Mouse (Mus musculus) liver, embryonic 15.5 days (tissue): ENCODE measurements around the gene Pttg1. TPM values are rescaled to one million over a fixed set of nuclear protein-coding genes. Genes with fewer than 3 reads are reported as not detected.

Experiments
- ATAC-seq: fragments of 200-750 bp; cut with Nextera tagmentation; 2 replicates; pipeline ENCODE4 v1.8.0; 2017; ENCODE audit warnings: moderate number of reproducible peaks, mild to moderate bottlenecking, moderate library complexity; ENCODE audit not compliant: insufficient read depth
- H3K27ac ChIP-seq: fragments of 300-500 bp; sonication (generic); replicated peaks from 2 replicates; pipeline ENCODE4 v1.5.1; 2015; ENCODE audit warnings: mild to moderate bottlenecking, inconsistent platforms
- H3K27me3 ChIP-seq: fragments of 300-500 bp; sonication (generic); 2 replicates; pipeline ENCODE4 v1.6.1; 2015; ENCODE audit warnings: mild to moderate bottlenecking, inconsistent platforms
- H3K36me3 ChIP-seq: fragments of 300-500 bp; sonication (generic); replicated peaks from 2 replicates; pipeline ENCODE4 v1.6.1; 2015; ENCODE audit warnings: moderate library complexity, mild to moderate bottlenecking, inconsistent platforms
- H3K4me1 ChIP-seq: fragments of 300-500 bp; sonication (generic); replicated peaks from 2 replicates; pipeline ENCODE4 v1.6.1; 2015; ENCODE audit warnings: inconsistent platforms
- H3K4me2 ChIP-seq: fragments of 300-500 bp; sonication (generic); 2 replicates; pipeline ENCODE4 v1.6.1; 2015; ENCODE audit warnings: moderate library complexity, mild to moderate bottlenecking, inconsistent platforms
- H3K4me3 ChIP-seq: fragments of 300-500 bp; sonication (generic); replicated peaks from 2 replicates; pipeline ENCODE4 v1.5.1; 2015; ENCODE audit warnings: mild to moderate bottlenecking, inconsistent platforms
- H3K9ac ChIP-seq: fragments of 300-500 bp; sonication (generic); 2 replicates; pipeline ENCODE4 v1.6.1; 2015; ENCODE audit warnings: moderate library complexity, mild to moderate bottlenecking, inconsistent platforms
- H3K9me3 ChIP-seq: fragments of 300-500 bp; sonication (generic); replicated peaks from 2 replicates; pipeline ENCODE4 v1.6.1; 2016; ENCODE audit warnings: inconsistent platforms
- WGBS: fragments of 180-500 bp; shearing (Covaris S2); methylation state at CpG from one replicate; pipeline ENCODE4 v1.1.7; 2015; ENCODE audit warnings: mixed read lengths; ENCODE audit not compliant: insufficient replicate concordance; 5-methylcytosine and 5-hydroxymethylcytosine counted together
- polyA plus RNA-seq: library from polyadenylated mRNA; unstranded; fragments of >200 nt; fragmentation: Nextera tagmentation; extraction: Ambion mirVana; gene quantifications from 2 replicates; pipeline ENCODE4 v1.2.1, GENCODE M21; 2015

Gene Pttg1
- polyA plus RNA-seq, 1 experiment from 2014 or later = 42.7 TPM

GRCm38 (mm10) chr11:43443183-43443582, 17.1 kb upstream of the Pttg1 start:
- Histone ChIP-seq H3K4me2 (no peak overlapping the region), H3K4me3 (no peak overlapping the region), H3K27me3 (no peaks in the 10 kb centered on the region), H3K36me3 (peaks cover 91% of the 10 kb centered on the region), H3K9me3 (no peaks in the 10 kb centered on the region), H3K9ac (no peak overlapping the region), H3K4me1 (no peaks in the 10 kb centered on the region), H3K27ac (no peak overlapping the region)
- ATAC-seq = no peak
- WGBS = 89% methylated on average over 13 of the region's 13 CpGs

GRCm38 (mm10) chr11:43441121-43441520, 15.1 kb upstream of the Pttg1 start:
- peaks cover 88% of the 10 kb centered on the region for H3K36me3 ChIP-seq
- H3K27me3 ChIP-seq = no peaks in the 10 kb centered on the region
- no peaks in the 10 kb centered on the region for H3K9me3 ChIP-seq
- ATAC-seq = no peak
- no peak overlapping the region for H3K4me3 ChIP-seq
- no peak overlapping the region for H3K4me2 ChIP-seq
- 87% methylated on average over 10 of the region's 10 CpGs for WGBS
- no peak overlapping the region for H3K27ac ChIP-seq
- no peaks in the 10 kb centered on the region for H3K4me1 ChIP-seq
- H3K9ac ChIP-seq = no peak overlapping the region

DNA sequence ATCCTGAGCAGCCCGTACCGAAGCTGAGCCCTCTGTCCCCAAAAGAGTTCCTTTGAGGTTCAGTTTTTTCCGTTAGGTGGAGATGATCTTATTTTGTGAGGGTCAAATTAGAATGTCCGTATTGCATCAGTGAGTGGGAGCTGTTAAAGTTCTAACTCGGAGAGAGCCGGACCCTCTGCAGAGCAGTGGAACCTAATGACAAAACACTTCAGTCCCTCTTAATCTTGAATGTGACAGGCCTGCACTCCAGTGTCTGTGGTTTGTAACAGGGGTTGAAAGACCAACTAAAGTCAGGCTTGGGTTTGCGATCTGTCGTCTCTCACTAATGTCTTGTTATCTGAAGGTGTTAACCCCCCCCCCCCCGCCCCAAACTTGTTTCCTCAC, 8.0 kb upstream of the Pttg1 start:
- peak overlapping the region; percentile 90 for H3K4me3 ChIP-seq
- 3% methylated on average over 9 of the region's 9 CpGs for WGBS
- no peaks in the 10 kb centered on the region for H3K9me3 ChIP-seq
- H3K4me1 ChIP-seq = peaks cover 18% of the 10 kb centered on the region
- peak overlapping the region; percentile 75 for H3K4me2 ChIP-seq
- peak overlapping the region; percentile 69; the same call in 1 of the 2 replicates for H3K27ac ChIP-seq
- no peaks in the 10 kb centered on the region for H3K27me3 ChIP-seq
- peak overlapping the region; percentile 74 for H3K9ac ChIP-seq
- ATAC-seq = peak; percentile 26
- peaks cover 18% of the 10 kb centered on the region for H3K36me3 ChIP-seq

DNA sequence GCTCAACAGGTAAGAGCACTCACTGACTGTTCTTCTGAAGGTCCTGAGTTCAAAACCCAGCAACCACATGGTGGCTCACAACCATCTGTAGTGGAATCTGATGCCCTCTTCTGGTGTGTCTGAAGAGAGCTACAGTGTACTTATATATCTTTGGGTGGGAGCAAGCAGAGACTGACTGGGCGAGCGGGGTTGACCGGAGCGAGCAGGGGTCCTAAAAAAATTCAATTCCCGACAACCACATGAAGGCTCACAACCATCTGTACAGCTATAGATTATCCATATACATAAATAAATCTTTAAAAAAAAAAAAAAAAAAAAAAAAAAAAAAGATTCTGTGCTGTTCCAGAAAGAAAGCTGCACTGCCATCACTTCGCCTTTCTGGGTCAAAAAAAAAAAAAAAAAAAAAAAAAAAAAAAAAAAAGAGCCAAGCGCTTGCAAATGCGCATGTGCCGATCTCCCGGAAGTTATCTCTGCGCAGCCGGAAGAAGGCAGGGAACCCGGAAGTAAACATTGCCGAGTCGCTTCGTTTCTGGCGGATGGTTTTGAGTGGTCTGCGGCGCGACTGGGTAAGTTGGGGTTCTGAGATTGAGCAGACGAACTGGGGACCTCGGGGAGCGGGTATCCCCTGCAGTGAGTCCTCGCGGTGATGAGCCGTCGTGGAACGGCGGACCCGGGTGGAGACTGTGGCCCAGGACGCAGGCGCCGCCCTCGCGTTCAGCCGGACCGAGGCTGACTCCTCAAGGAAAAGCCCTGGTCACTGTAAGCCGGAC, 7.4 kb upstream of the Pttg1 start, which contains the start of gene Slu7:
Gene Slu7, plus strand, starts transcription at position 491 of the 770 bp plus-strand sequence.
- Histone ChIP-seq H3K4me3 (peak within 1 kb of the TSS; percentile 90), H3K36me3 (peaks cover 12% of the 10 kb centered on the region), H3K9ac (peak within 1 kb of the TSS; percentile 74), H3K4me1 (peaks cover 18% of the 10 kb centered on the region), H3K4me2 (peak within 1 kb of the TSS; percentile 75), H3K27me3 (no peaks in the 10 kb centered on the region), H3K27ac (peak within 1 kb of the TSS; percentile 69), H3K9me3 (no peaks in the 10 kb centered on the region)
- ATAC-seq = peak; percentile 82
- 7% methylated on average over 38 of the region's 38 CpGs for WGBS

GRCm38 (mm10) chr11:43426414-43426884, 398 bp upstream of the Pttg1 start:
- ATAC-seq = peak; percentile 69

DNA sequence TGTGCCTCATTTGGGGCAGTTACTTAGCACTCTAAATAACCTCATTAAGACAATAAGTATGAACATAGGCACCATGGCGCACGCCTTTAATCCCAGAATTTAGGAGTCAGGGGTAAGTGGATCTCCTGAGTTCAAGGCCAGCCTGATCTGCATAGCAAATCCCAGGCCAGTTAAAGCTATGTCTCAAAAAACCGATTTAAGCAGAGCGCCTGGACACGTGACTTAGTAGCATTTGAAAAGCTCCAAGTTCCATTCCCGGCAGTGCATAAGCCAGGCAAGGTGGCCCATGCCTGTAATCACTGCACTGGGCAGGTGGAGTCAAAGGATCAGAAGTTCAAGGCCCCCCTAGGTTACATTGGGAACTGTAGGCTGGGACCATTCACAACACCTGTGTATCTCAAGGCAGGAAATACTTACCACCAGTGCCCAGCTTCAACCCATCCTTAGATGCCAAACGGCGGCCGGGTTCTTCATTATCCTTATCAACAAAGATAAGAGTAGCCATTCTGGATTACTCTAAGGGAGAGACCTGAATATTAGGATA, 813 bp downstream of the Pttg1 start:
- peak overlapping the region; percentile 84; the same call in 1 of the 2 replicates for H3K9ac ChIP-seq
- H3K4me3 ChIP-seq = peak overlapping the region; percentile 73
- 73% methylated on average over 9 of the region's 9 CpGs for WGBS
- ATAC-seq = no peak
- no peaks in the 10 kb centered on the region for H3K9me3 ChIP-seq
- no peak overlapping the region for H3K27ac ChIP-seq
- 0 out of 2 replicates have a peak, but pooled peaks cover 6% of the 10 kb centered on the region for H3K36me3 ChIP-seq
- H3K4me2 ChIP-seq = peak overlapping the region; percentile 79
- H3K4me1 ChIP-seq = peaks cover 15% of the 10 kb centered on the region
- H3K27me3 ChIP-seq = no peaks in the 10 kb centered on the region

More at GRCm38 (mm10) chr11:43426414-43426884, 398 bp upstream of the Pttg1 start:
- Histone ChIP-seq H3K9me3 (no peaks in the 10 kb centered on the region), H3K4me3 (peak overlapping the region; percentile 73), H3K27me3 (no peaks in the 10 kb centered on the region), H3K4me2 (peak overlapping the region; percentile 79), H3K9ac (peak overlapping the region; percentile 35; the same call in 1 of the 2 replicates), H3K36me3 (0 out of 2 replicates have a peak, but pooled peaks cover 6% of the 10 kb centered on the region), H3K27ac (peak overlapping the region; percentile 85), H3K4me1 (peaks cover 15% of the 10 kb centered on the region)
- WGBS = 13% methylated on average over 7 of the region's 7 CpGs

- H3K4me2 ChIP-seq = no peak overlapping the region
- 0 out of 2 replicates have a peak, but pooled peaks cover 6% of the 10 kb centered on the region for H3K36me3 ChIP-seq
- H3K27ac ChIP-seq = no peak overlapping the region
- no peak for ATAC-seq
- no peak overlapping the region for H3K9ac ChIP-seq
- no peaks in the 10 kb centered on the region for H3K27me3 ChIP-seq
- no peak overlapping the region for H3K4me3 ChIP-seq
- peaks cover 15% of the 10 kb centered on the region for H3K4me1 ChIP-seq
- WGBS = 67% methylated on average over 5 of the region's 5 CpGs
- no peaks in the 10 kb centered on the region for H3K9me3 ChIP-seq
Measured at GRCm38 (mm10) chr11:43424386-43424785, 1.7 kb downstream of the Pttg1 start.

- Histone ChIP-seq H3K4me2 (no peak overlapping the region), H3K9ac (no peak overlapping the region), H3K27ac (no peak overlapping the region), H3K4me1 (no peaks in the 10 kb centered on the region), H3K4me3 (no peak overlapping the region), H3K36me3 (0 out of 2 replicates have a peak, but pooled peaks cover under 1% of the 10 kb centered on the region), H3K27me3 (no peaks in the 10 kb centered on the region), H3K9me3 (no peaks in the 10 kb centered on the region)
- ATAC-seq = no peak
- WGBS = 58% methylated on average over 7 of the region's 7 CpGs
Measured at GRCm38 (mm10) chr11:43417201-43417600, 8.8 kb downstream of the Pttg1 start.

GRCm38 (mm10) chr11:43412771-43413451, 13.1 kb downstream of the Pttg1 start:
- H3K4me3 ChIP-seq = no peak overlapping the region
- no peak for ATAC-seq
- no peak overlapping the region for H3K9ac ChIP-seq
- H3K27me3 ChIP-seq = no peaks in the 10 kb centered on the region
- 21% methylated on average over 14 of the region's 14 CpGs for WGBS
- H3K36me3 ChIP-seq = no peaks in the 10 kb centered on the region
- H3K4me1 ChIP-seq = no peaks in the 10 kb centered on the region
- no peak overlapping the region for H3K27ac ChIP-seq
- H3K4me2 ChIP-seq = no peak overlapping the region
- no peaks in the 10 kb centered on the region for H3K9me3 ChIP-seq

GRCm38 (mm10) chr11:43411413-43411812, 14.6 kb downstream of the Pttg1 start:
- Histone ChIP-seq H3K27me3 (no peaks in the 10 kb centered on the region), H3K4me3 (no peak overlapping the region), H3K4me1 (no peaks in the 10 kb centered on the region), H3K27ac (no peak overlapping the region), H3K4me2 (no peak overlapping the region), H3K9me3 (no peaks in the 10 kb centered on the region), H3K36me3 (no peaks in the 10 kb centered on the region), H3K9ac (no peak overlapping the region)
- WGBS = 0% methylated on average over 1 of the region's 1 CpGs
- ATAC-seq = peak; percentile 3; the same call in 1 of the 2 replicates

- no peak overlapping the region for H3K4me2 ChIP-seq
- H3K9me3 ChIP-seq = no peaks in the 10 kb centered on the region
- H3K4me3 ChIP-seq = no peak overlapping the region
- H3K4me1 ChIP-seq = no peaks in the 10 kb centered on the region
- no peaks in the 10 kb centered on the region for H3K27me3 ChIP-seq
- H3K27ac ChIP-seq = no peak overlapping the region
- WGBS = 60% methylated on average over 7 of the region's 7 CpGs
- no peaks in the 10 kb centered on the region for H3K36me3 ChIP-seq
- no peak for ATAC-seq
- H3K9ac ChIP-seq = no peak overlapping the region
Measured at GRCm38 (mm10) chr11:43410291-43410690, 15.8 kb downstream of the Pttg1 start.
